Mouse (Mus musculus) E14TG2a.4 (cell line): ENCODE results near the gene Gm15127.
"Not testable (repeated sequence)": the region's sequence is repeated elsewhere in the genome, so short reads cannot be mapped to it uniquely, and the experiment has no call there.

Source experiments
- CTCF ChIP-seq: conservative IDR thresholded peaks from 2 replicates; pipeline ENCODE4 v1.5.1; 2014; ENCODE audit warnings: low read length
- NANOG ChIP-seq: IDR thresholded peaks from 2 replicates; pipeline ENCODE4 v1.6.1; 2014; ENCODE audit warnings: borderline replicate concordance, low read length, mixed read lengths

GRCm38 (mm10) chrX:148676290-148676689, 12.9 kb downstream of the Gm15127 start:
- not testable (repeated sequence) for TF ChIP-seq CTCF, NANOG
